Mouse (Mus musculus) heart, embryonic 13.5 days (tissue): ENCODE measurements around the gene Abcc2. TPM values are rescaled to one million over a fixed set of nuclear protein-coding genes. Genes with fewer than 3 reads are reported as not detected.

ENCODE experiments used
- ATAC-seq: fragments of 200-750 bp; cut with Nextera tagmentation; 2 replicates; pipeline ENCODE4 v1.8.0; 2017; ENCODE audit warnings: moderate TSS enrichment; ENCODE audit not compliant: insufficient number of reproducible peaks, low FRiP score, low TSS enrichment; ENCODE audit errors: extremely low read depth
- H3K27ac ChIP-seq: fragments of 300-500 bp; sonication (generic); replicated peaks from 2 replicates; pipeline ENCODE4 v1.5.1; 2015; ENCODE audit warnings: moderate library complexity, mild to moderate bottlenecking, inconsistent platforms
- H3K27me3 ChIP-seq: fragments of 300-500 bp; sonication (generic); replicated peaks from 2 replicates; pipeline ENCODE4 v1.6.1; 2015; ENCODE audit warnings: mild to moderate bottlenecking, inconsistent platforms
- H3K36me3 ChIP-seq: fragments of 300-500 bp; sonication (generic); 2 replicates; pipeline ENCODE4 v1.6.1; 2015; ENCODE audit warnings: mild to moderate bottlenecking, inconsistent platforms
- H3K4me1 ChIP-seq: fragments of 300-500 bp; sonication (generic); 2 replicates; pipeline ENCODE4 v1.6.1; 2015; ENCODE audit warnings: inconsistent platforms
- H3K4me2 ChIP-seq: fragments of 300-500 bp; sonication (generic); 2 replicates; pipeline ENCODE4 v1.6.1; 2015; ENCODE audit warnings: inconsistent platforms, mild to moderate bottlenecking, moderate library complexity
- H3K4me3 ChIP-seq: fragments of 300-500 bp; sonication (generic); 2 replicates; pipeline ENCODE4 v1.5.1; 2015; ENCODE audit warnings: moderate library complexity, mild to moderate bottlenecking, inconsistent platforms
- H3K9ac ChIP-seq: fragments of 300-500 bp; sonication (generic); 2 replicates; pipeline ENCODE4 v1.6.1; 2015; ENCODE audit warnings: inconsistent platforms, mild to moderate bottlenecking, moderate library complexity
- H3K9me3 ChIP-seq: fragments of 300-500 bp; sonication (generic); 2 replicates; pipeline ENCODE4 v1.6.1; 2016; ENCODE audit warnings: inconsistent platforms
- WGBS: fragments of 180-500 bp; shearing (Covaris S2); methylation state at CpG from one replicate; pipeline ENCODE4 v1.1.7; 2015; ENCODE audit warnings: mixed read lengths; 5-methylcytosine and 5-hydroxymethylcytosine counted together
- polyA plus RNA-seq: library from polyadenylated mRNA; unstranded; fragments of >200 nt; fragmentation: Nextera tagmentation; extraction: Ambion mirVana; gene quantifications from 2 replicates; pipeline ENCODE4 v1.2.1, GENCODE M21; 2015

Gene Abcc2
- polyA plus RNA-seq, 1 experiment from 2014 or later, result not detected

GRCm38 (mm10) chr19:43780391-43780790, 1.6 kb upstream of the Abcc2 start:
- Histone ChIP-seq H3K4me1 (0 out of 2 replicates have a peak, but pooled peaks cover 2% of the 10 kb centered on the region), H3K27ac (no peak overlapping the region), H3K27me3 (no peaks in the 10 kb centered on the region), H3K9ac (no peak overlapping the region), H3K36me3 (no peaks in the 10 kb centered on the region), H3K4me3 (no peak overlapping the region), H3K4me2 (no peak overlapping the region), H3K9me3 (no peaks in the 10 kb centered on the region)
- no peak for ATAC-seq
- 65% methylated on average over 5 of the region's 5 CpGs for WGBS

GRCm38 (mm10) chr19:43784761-43785160, 2.8 kb downstream of the Abcc2 start:
- WGBS, result 70% methylated on average over 8 of the region's 8 CpGs
- H3K27me3 ChIP-seq, result peaks cover 3% of the 10 kb centered on the region; the same call in 1 of the 2 replicates
- no peak overlapping the region for H3K9ac ChIP-seq
- H3K36me3 ChIP-seq, result no peaks in the 10 kb centered on the region
- no peaks in the 10 kb centered on the region for H3K9me3 ChIP-seq
- H3K4me2 ChIP-seq, result no peak overlapping the region
- no peak for ATAC-seq
- no peak overlapping the region for H3K27ac ChIP-seq
- no peaks in the 10 kb centered on the region for H3K4me1 ChIP-seq
- H3K4me3 ChIP-seq, result no peak overlapping the region

- H3K36me3 ChIP-seq, result no peaks in the 10 kb centered on the region
- peaks cover 3% of the 10 kb centered on the region; the same call in 1 of the 2 replicates for H3K27me3 ChIP-seq
- H3K4me2 ChIP-seq, result no peak overlapping the region
- no peak overlapping the region for H3K4me3 ChIP-seq
- no peaks in the 10 kb centered on the region for H3K4me1 ChIP-seq
- WGBS, result 68% methylated on average over 13 of the region's 13 CpGs
- H3K27ac ChIP-seq, result no peak overlapping the region
- ATAC-seq, result no peak
- H3K9me3 ChIP-seq, result no peaks in the 10 kb centered on the region
- H3K9ac ChIP-seq, result no peak overlapping the region
Measured at GRCm38 (mm10) chr19:43786249-43787026, 4.4 kb downstream of the Abcc2 start.

- no peak overlapping the region for H3K9ac ChIP-seq
- H3K4me1 ChIP-seq, result no peaks in the 10 kb centered on the region
- no peaks in the 10 kb centered on the region for H3K9me3 ChIP-seq
- no peak overlapping the region for H3K4me2 ChIP-seq
- no peak for ATAC-seq
- no peaks in the 10 kb centered on the region for H3K36me3 ChIP-seq
- WGBS, result 73% methylated on average over 7 of the region's 7 CpGs
- no peak overlapping the region for H3K27ac ChIP-seq
- H3K27me3 ChIP-seq, result peaks cover 3% of the 10 kb centered on the region; the same call in 1 of the 2 replicates
- no peak overlapping the region for H3K4me3 ChIP-seq
Measured at GRCm38 (mm10) chr19:43789817-43790216, 7.8 kb downstream of the Abcc2 start.

- ATAC-seq, result no peak
- peaks cover 3% of the 10 kb centered on the region; the same call in 1 of the 2 replicates for H3K27me3 ChIP-seq
- no peaks in the 10 kb centered on the region for H3K9me3 ChIP-seq
- H3K4me1 ChIP-seq, result no peaks in the 10 kb centered on the region
- H3K4me3 ChIP-seq, result no peak overlapping the region
- H3K27ac ChIP-seq, result no peak overlapping the region
- no peak overlapping the region for H3K9ac ChIP-seq
- no peak overlapping the region for H3K4me2 ChIP-seq
- H3K36me3 ChIP-seq, result no peaks in the 10 kb centered on the region
- WGBS, result 79% methylated on average over 4 of the region's 4 CpGs
Measured at GRCm38 (mm10) chr19:43792537-43792936, 10.5 kb downstream of the Abcc2 start.

GRCm38 (mm10) chr19:43793951-43794350, 12.0 kb downstream of the Abcc2 start:
- ATAC-seq, result no peak
- WGBS, result 79% methylated on average over 1 of the region's 1 CpGs
- H3K9me3 ChIP-seq, result no peaks in the 10 kb centered on the region
- H3K4me3 ChIP-seq, result no peak overlapping the region
- H3K27ac ChIP-seq, result no peak overlapping the region
- H3K4me2 ChIP-seq, result no peak overlapping the region
- no peak overlapping the region for H3K9ac ChIP-seq
- no peaks in the 10 kb centered on the region for H3K36me3 ChIP-seq
- no peaks in the 10 kb centered on the region for H3K4me1 ChIP-seq
- peaks cover 2% of the 10 kb centered on the region; the same call in 1 of the 2 replicates for H3K27me3 ChIP-seq

- no peak overlapping the region for H3K4me3 ChIP-seq
- no peaks in the 10 kb centered on the region for H3K9me3 ChIP-seq
- no peak for ATAC-seq
- no peaks in the 10 kb centered on the region for H3K36me3 ChIP-seq
- 72% methylated on average over 8 of the region's 8 CpGs for WGBS
- H3K27me3 ChIP-seq, result no peaks in the 10 kb centered on the region
- no peaks in the 10 kb centered on the region for H3K4me1 ChIP-seq
- H3K27ac ChIP-seq, result no peak overlapping the region
- H3K4me2 ChIP-seq, result no peak overlapping the region
- H3K9ac ChIP-seq, result no peak overlapping the region
Measured at GRCm38 (mm10) chr19:43795511-43795910, 13.5 kb downstream of the Abcc2 start.

- no peak overlapping the region for H3K4me2 ChIP-seq
- no peaks in the 10 kb centered on the region for H3K27me3 ChIP-seq
- no peak overlapping the region for H3K9ac ChIP-seq
- H3K4me1 ChIP-seq, result no peaks in the 10 kb centered on the region
- WGBS, result 67% methylated on average over 5 of the region's 5 CpGs
- ATAC-seq, result no peak
- no peaks in the 10 kb centered on the region for H3K36me3 ChIP-seq
- no peak overlapping the region for H3K27ac ChIP-seq
- no peaks in the 10 kb centered on the region for H3K9me3 ChIP-seq
- no peak overlapping the region for H3K4me3 ChIP-seq
Measured at GRCm38 (mm10) chr19:43797216-43797615, 15.2 kb downstream of the Abcc2 start.

GRCm38 (mm10) chr19:43801427-43802051, 19.5 kb downstream of the Abcc2 start:
- Histone ChIP-seq H3K4me2 (no peak overlapping the region), H3K36me3 (no peaks in the 10 kb centered on the region), H3K4me1 (no peaks in the 10 kb centered on the region), H3K4me3 (no peak overlapping the region), H3K27me3 (no peaks in the 10 kb centered on the region), H3K27ac (no peak overlapping the region), H3K9me3 (no peaks in the 10 kb centered on the region), H3K9ac (no peak overlapping the region)
- 70% methylated on average over 9 of the region's 9 CpGs for WGBS
- no peak for ATAC-seq

GRCm38 (mm10) chr19:43803866-43804265, 21.9 kb downstream of the Abcc2 start:
- ATAC-seq, result no peak
- 79% methylated on average over 10 of the region's 10 CpGs for WGBS

GRCm38 (mm10) chr19:43809331-43809730, 27.3 kb downstream of the Abcc2 start:
- no peaks in the 10 kb centered on the region for H3K4me1 ChIP-seq
- H3K9ac ChIP-seq, result no peak overlapping the region
- ATAC-seq, result no peak
- no peaks in the 10 kb centered on the region for H3K9me3 ChIP-seq
- 0 out of 2 replicates have a peak, but pooled peaks cover 5% of the 10 kb centered on the region for H3K27me3 ChIP-seq
- 38% methylated on average over 4 of the region's 4 CpGs for WGBS
- H3K27ac ChIP-seq, result no peak overlapping the region
- no peak overlapping the region for H3K4me3 ChIP-seq
- no peaks in the 10 kb centered on the region for H3K36me3 ChIP-seq
- no peak overlapping the region for H3K4me2 ChIP-seq

More at GRCm38 (mm10) chr19:43803866-43804265, 21.9 kb downstream of the Abcc2 start:
- Histone ChIP-seq H3K9me3 (no peaks in the 10 kb centered on the region), H3K27ac (no peak overlapping the region), H3K9ac (no peak overlapping the region), H3K27me3 (no peaks in the 10 kb centered on the region), H3K4me3 (no peak overlapping the region), H3K36me3 (no peaks in the 10 kb centered on the region), H3K4me1 (no peaks in the 10 kb centered on the region), H3K4me2 (no peak overlapping the region)
